Mouse (Mus musculus): ENCODE results near the gene Itgax. TPM values are rescaled to one million over a fixed set of nuclear protein-coding genes. Genes with fewer than 3 reads are reported as not detected.
"Not testable (repeated sequence)": the region's sequence is repeated elsewhere in the genome, so short reads cannot be mapped to it uniquely, and the experiment has no call there.

Itgax gene
- polyA plus RNA-seq, 1 experiment from 2014 or later: not detected

- no peak for ATAC-seq (ENCODE audit: insufficient read depth, low FRiP score, low TSS enrichment)
- Histone ChIP-seq H3K27me3 (ENCODE audit: control insufficient read depth, insufficient read depth, low read length) (no peaks in the 10 kb centered on the region), H3K4me2 (ENCODE audit: low read depth) (no peak overlapping the region), H3K9me3 (ENCODE audit: control insufficient read depth, low read length) (no peaks in the 10 kb centered on the region), H3K4me3 (ENCODE audit: low read depth, low read length) (no peak overlapping the region), H3K4me1 (ENCODE audit: control insufficient read depth, insufficient read depth, low read length) (no peaks in the 10 kb centered on the region), H3K36me3 (ENCODE audit: control insufficient read depth, insufficient read depth, low read length) (no peaks in the 10 kb centered on the region), H3K9ac (ENCODE audit: low read length) (no peak overlapping the region), H3K27ac (ENCODE audit: low read depth, low read length) (no peak overlapping the region)
- no peak for DNase-seq (ENCODE audit: low spot score)
- 60% methylated on average over 8 of the region's 8 CpGs for WGBS
Measured at GRCm38 (mm10) chr7:128150970-128151369, 21.6 kb downstream of the Itgax start.

GRCm38 (mm10) chr7:128154076-128154475 is 24.7 kb downstream of the Itgax start, which contains the start of gene Itgad:
TSS of gene Itgad (plus strand) at chr7:128154376.
- no peak within 1 kb of the TSS for H3K4me2 ChIP-seq (ENCODE audit: low read depth)
- DNase-seq (ENCODE audit: low spot score): no peak
- H3K36me3 ChIP-seq (ENCODE audit: control insufficient read depth, insufficient read depth, low read length): no peaks in the 10 kb centered on the region
- no peaks in the 10 kb centered on the region for H3K9me3 ChIP-seq (ENCODE audit: control insufficient read depth, low read length)
- no peak within 1 kb of the TSS for H3K27ac ChIP-seq (ENCODE audit: low read depth, low read length)
- WGBS: 95% methylated on average over 21 of the region's 21 CpGs
- H3K4me1 ChIP-seq (ENCODE audit: control insufficient read depth, insufficient read depth, low read length): no peaks in the 10 kb centered on the region
- H3K27me3 ChIP-seq (ENCODE audit: control insufficient read depth, insufficient read depth, low read length): no peaks in the 10 kb centered on the region
- H3K9ac ChIP-seq (ENCODE audit: low read length): no peak within 1 kb of the TSS
- no peak for ATAC-seq (ENCODE audit: insufficient read depth, low FRiP score, low TSS enrichment)
- no peak within 1 kb of the TSS for H3K4me3 ChIP-seq (ENCODE audit: low read depth, low read length)

- no peaks in the 10 kb centered on the region for H3K27me3 ChIP-seq (ENCODE audit: control insufficient read depth, insufficient read depth, low read length)
- H3K4me2 ChIP-seq (ENCODE audit: low read depth): no peak overlapping the region
- H3K9ac ChIP-seq (ENCODE audit: low read length): no peak overlapping the region
- no peaks in the 10 kb centered on the region for H3K4me1 ChIP-seq (ENCODE audit: control insufficient read depth, insufficient read depth, low read length)
- no peak for ATAC-seq (ENCODE audit: insufficient read depth, low FRiP score, low TSS enrichment)
- no peaks in the 10 kb centered on the region for H3K9me3 ChIP-seq (ENCODE audit: control insufficient read depth, low read length)
- no peak overlapping the region for H3K27ac ChIP-seq (ENCODE audit: low read depth, low read length)
- no peaks in the 10 kb centered on the region for H3K36me3 ChIP-seq (ENCODE audit: control insufficient read depth, insufficient read depth, low read length)
- 86% methylated on average over 10 of the region's 10 CpGs for WGBS
- DNase-seq (ENCODE audit: low spot score): no peak
- H3K4me3 ChIP-seq (ENCODE audit: low read depth, low read length): no peak overlapping the region
Measured at GRCm38 (mm10) chr7:128154924-128155323, 25.6 kb downstream of the Itgax start.

GRCm38 (mm10) chr7:128158688-128159354 is 29.5 kb downstream of the Itgax start:
- H3K27me3 ChIP-seq (ENCODE audit: control insufficient read depth, insufficient read depth, low read length); ATAC-seq (ENCODE audit: insufficient read depth, low FRiP score, low TSS enrichment); H3K36me3 ChIP-seq (ENCODE audit: control insufficient read depth, insufficient read depth, low read length); H3K4me3 ChIP-seq (ENCODE audit: low read depth, low read length); H3K4me2 ChIP-seq (ENCODE audit: low read depth); H3K27ac ChIP-seq (ENCODE audit: low read depth, low read length); DNase-seq (ENCODE audit: low spot score); H3K4me1 ChIP-seq (ENCODE audit: control insufficient read depth, insufficient read depth, low read length); H3K9ac ChIP-seq (ENCODE audit: low read length); H3K9me3 ChIP-seq (ENCODE audit: control insufficient read depth, low read length): not testable (repeated sequence)
- 77% methylated on average over 7 of the region's 8 CpGs for WGBS

- no peaks in the 10 kb centered on the region for H3K36me3 ChIP-seq (ENCODE audit: control insufficient read depth, insufficient read depth, low read length)
- H3K9me3 ChIP-seq (ENCODE audit: control insufficient read depth, low read length): no peaks in the 10 kb centered on the region
- ATAC-seq (ENCODE audit: insufficient read depth, low FRiP score, low TSS enrichment) (no peak), DNase-seq (ENCODE audit: low spot score) (no peak)
- H3K4me2 ChIP-seq (ENCODE audit: low read depth): no peak overlapping the region
- H3K27ac ChIP-seq (ENCODE audit: low read depth, low read length): no peak overlapping the region
- no peaks in the 10 kb centered on the region for H3K4me1 ChIP-seq (ENCODE audit: control insufficient read depth, insufficient read depth, low read length)
- no peak overlapping the region for H3K9ac ChIP-seq (ENCODE audit: low read length)
- H3K27me3 ChIP-seq (ENCODE audit: control insufficient read depth, insufficient read depth, low read length): no peaks in the 10 kb centered on the region
- no peak overlapping the region for H3K4me3 ChIP-seq (ENCODE audit: low read depth, low read length)
- 91% methylated on average over 4 of the region's 4 CpGs for WGBS
Measured at GRCm38 (mm10) chr7:128164001-128164400, 34.7 kb downstream of the Itgax start.

GRCm38 (mm10) chr7:128166391-128166790 is 37.0 kb downstream of the Itgax start:
- Histone ChIP-seq H3K27ac (ENCODE audit: low read depth, low read length) (no peak overlapping the region), H3K9ac (ENCODE audit: low read length) (no peak overlapping the region), H3K27me3 (ENCODE audit: control insufficient read depth, insufficient read depth, low read length) (no peaks in the 10 kb centered on the region), H3K36me3 (ENCODE audit: control insufficient read depth, insufficient read depth, low read length) (no peaks in the 10 kb centered on the region), H3K9me3 (ENCODE audit: control insufficient read depth, low read length) (no peaks in the 10 kb centered on the region), H3K4me1 (ENCODE audit: control insufficient read depth, insufficient read depth, low read length) (no peaks in the 10 kb centered on the region), H3K4me2 (ENCODE audit: low read depth) (no peak overlapping the region), H3K4me3 (ENCODE audit: low read depth, low read length) (no peak overlapping the region)
- 91% methylated on average over 7 of the region's 7 CpGs for WGBS
- ATAC-seq (ENCODE audit: insufficient read depth, low FRiP score, low TSS enrichment) (no peak), DNase-seq (ENCODE audit: low spot score) (no peak)

- 77% methylated on average over 3 of the region's 3 CpGs for WGBS
- no peak for ATAC-seq (ENCODE audit: insufficient read depth, low FRiP score, low TSS enrichment)
- H3K9me3 ChIP-seq (ENCODE audit: control insufficient read depth, low read length): no peaks in the 10 kb centered on the region
Measured at GRCm38 (mm10) chr7:128169996-128170395, 40.6 kb downstream of the Itgax start.

GRCm38 (mm10) chr7:128178385-128178784 is 49.0 kb downstream of the Itgax start:
- DNase-seq (ENCODE audit: low spot score) (no peak), ATAC-seq (ENCODE audit: insufficient read depth, low FRiP score, low TSS enrichment) (no peak)
- H3K9ac ChIP-seq (ENCODE audit: low read length): no peak overlapping the region
- H3K27me3 ChIP-seq (ENCODE audit: control insufficient read depth, insufficient read depth, low read length): no peaks in the 10 kb centered on the region
- H3K36me3 ChIP-seq (ENCODE audit: control insufficient read depth, insufficient read depth, low read length): no peaks in the 10 kb centered on the region
- H3K9me3 ChIP-seq (ENCODE audit: control insufficient read depth, low read length): no peaks in the 10 kb centered on the region
- H3K27ac ChIP-seq (ENCODE audit: low read depth, low read length): no peak overlapping the region
- no peaks in the 10 kb centered on the region for H3K4me1 ChIP-seq (ENCODE audit: control insufficient read depth, insufficient read depth, low read length)
- no peak overlapping the region for H3K4me2 ChIP-seq (ENCODE audit: low read depth)
- 87% methylated on average over 2 of the region's 2 CpGs for WGBS
- H3K4me3 ChIP-seq (ENCODE audit: low read depth, low read length): no peak overlapping the region

More at GRCm38 (mm10) chr7:128169996-128170395, 40.6 kb downstream of the Itgax start:
- no peak overlapping the region for H3K4me3 ChIP-seq (ENCODE audit: low read depth, low read length)
- no peak overlapping the region for H3K4me2 ChIP-seq (ENCODE audit: low read depth)
- no peak overlapping the region for H3K9ac ChIP-seq (ENCODE audit: low read length)
- no peak overlapping the region for H3K27ac ChIP-seq (ENCODE audit: low read depth, low read length)
- H3K4me1 ChIP-seq (ENCODE audit: control insufficient read depth, insufficient read depth, low read length): no peaks in the 10 kb centered on the region
- no peaks in the 10 kb centered on the region for H3K27me3 ChIP-seq (ENCODE audit: control insufficient read depth, insufficient read depth, low read length)
- no peak for DNase-seq (ENCODE audit: low spot score)
- H3K36me3 ChIP-seq (ENCODE audit: control insufficient read depth, insufficient read depth, low read length): no peaks in the 10 kb centered on the region

GRCm38 (mm10) chr7:128180126-128180525 is 50.8 kb downstream of the Itgax start:
- no peak overlapping the region for H3K9ac ChIP-seq (ENCODE audit: low read length)
- no peak for DNase-seq (ENCODE audit: low spot score)
- no peaks in the 10 kb centered on the region for H3K27me3 ChIP-seq (ENCODE audit: control insufficient read depth, insufficient read depth, low read length)
- no peak for ATAC-seq (ENCODE audit: insufficient read depth, low FRiP score, low TSS enrichment)
- no peak overlapping the region for H3K4me3 ChIP-seq (ENCODE audit: low read depth, low read length)
- no peak overlapping the region for H3K27ac ChIP-seq (ENCODE audit: low read depth, low read length)
- 77% methylated on average over 7 of the region's 7 CpGs for WGBS
- no peak overlapping the region for H3K4me2 ChIP-seq (ENCODE audit: low read depth)
- no peaks in the 10 kb centered on the region for H3K4me1 ChIP-seq (ENCODE audit: control insufficient read depth, insufficient read depth, low read length)
- no peaks in the 10 kb centered on the region for H3K9me3 ChIP-seq (ENCODE audit: control insufficient read depth, low read length)
- no peaks in the 10 kb centered on the region for H3K36me3 ChIP-seq (ENCODE audit: control insufficient read depth, insufficient read depth, low read length)
